Mouse (Mus musculus) midbrain, embryonic 10.5 days (tissue): ENCODE results near the gene Nup98. TPM values are rescaled to one million over a fixed set of nuclear protein-coding genes. Genes with fewer than 3 reads are reported as not detected.

Experiments
- DNase-seq: peaks from one replicate; pipeline ENCODE4 v3.0.0-alpha.2; 2017; ENCODE audit warnings: low spot score
- H3K27ac ChIP-seq: fragments of 300-500 bp; sonication (generic); replicated peaks from 2 replicates; pipeline ENCODE4 v1.5.1; 2016; ENCODE audit warnings: mild to moderate bottlenecking
- H3K27me3 ChIP-seq: fragments of 300-500 bp; sonication (generic); 2 replicates; pipeline ENCODE4 v1.6.1; 2016; ENCODE audit warnings: low read depth, mild to moderate bottlenecking; ENCODE audit not compliant: poor library complexity, severe bottlenecking
- H3K36me3 ChIP-seq: fragments of 300-500 bp; sonication (generic); 2 replicates; pipeline ENCODE4 v1.6.1; 2016; ENCODE audit warnings: mild to moderate bottlenecking, moderate library complexity
- H3K4me1 ChIP-seq: fragments of 300-500 bp; sonication (generic); 2 replicates; pipeline ENCODE4 v1.6.1; 2016
- H3K4me3 ChIP-seq: fragments of 300-500 bp; sonication (generic); 2 replicates; pipeline ENCODE4 v1.5.1; 2016; ENCODE audit warnings: mild to moderate bottlenecking, moderate library complexity
- H3K9me3 ChIP-seq: fragments of 300-500 bp; sonication (generic); replicated peaks from 2 replicates; pipeline ENCODE4 v1.6.1; 2016; ENCODE audit warnings: mild to moderate bottlenecking
- WGBS: fragments of 180-500 bp; shearing (Covaris S2); methylation state at CpG from one replicate; pipeline ENCODE4 v1.1.7; 2016; 5-methylcytosine and 5-hydroxymethylcytosine counted together
- polyA plus RNA-seq: library from polyadenylated mRNA; unstranded; fragments of >200 nt; fragmentation: Nextera tagmentation; extraction: Ambion mirVana; gene quantifications from 2 replicates; pipeline ENCODE4 v1.2.1, GENCODE M21; 2016

Gene Nup98
- polyA plus RNA-seq, 1 experiment from 2014 or later, result 43.9 TPM

- 92% methylated on average over 5 of the region's 5 CpGs for WGBS
- no peak for DNase-seq
- Histone ChIP-seq H3K4me3 (no peak overlapping the region), H3K27ac (no peak overlapping the region), H3K27me3 (no peaks in the 10 kb centered on the region), H3K36me3 (peaks cover 20% of the 10 kb centered on the region), H3K9me3 (peaks cover 3% of the 10 kb centered on the region; the same call in 1 of the 2 replicates), H3K4me1 (peaks cover 13% of the 10 kb centered on the region)
Observed at GRCm38 (mm10) chr7:102223883-102224738, 14.1 kb upstream of the Nup98 start.

- WGBS, result 2% methylated on average over 31 of the region's 31 CpGs
- H3K4me1 ChIP-seq, result peaks cover 13% of the 10 kb centered on the region
- H3K27me3 ChIP-seq, result no peaks in the 10 kb centered on the region
- no peaks in the 10 kb centered on the region for H3K9me3 ChIP-seq
- peaks cover 10% of the 10 kb centered on the region for H3K36me3 ChIP-seq
- peak; percentile 64 for DNase-seq
- H3K27ac ChIP-seq, result peak overlapping the region; percentile 82
- H3K4me3 ChIP-seq, result peak overlapping the region; percentile 75
Observed at GRCm38 (mm10) chr7:102222830-102223556, 13.0 kb upstream of the Nup98 start.

GRCm38 (mm10) chr7:102222336-102222735, 12.4 kb upstream of the Nup98 start:
- Histone ChIP-seq H3K9me3 (no peaks in the 10 kb centered on the region), H3K4me3 (peak overlapping the region; percentile 75), H3K36me3 (peaks cover 5% of the 10 kb centered on the region), H3K4me1 (peaks cover 13% of the 10 kb centered on the region), H3K27me3 (no peaks in the 10 kb centered on the region), H3K27ac (0 out of 2 replicates have a peak overlapping the region, but pooled peaks have one; percentile 82)
- DNase-seq, result peak; percentile 69
- WGBS, result under 1% methylated on average over 11 of the region's 13 CpGs

GRCm38 (mm10) chr7:102221899-102222298, 11.9 kb upstream of the Nup98 start:
- Histone ChIP-seq H3K4me1 (peaks cover 13% of the 10 kb centered on the region), H3K36me3 (0 out of 2 replicates have a peak, but pooled peaks cover 2% of the 10 kb centered on the region), H3K27me3 (no peaks in the 10 kb centered on the region), H3K9me3 (no peaks in the 10 kb centered on the region), H3K27ac (no peak overlapping the region), H3K4me3 (peak overlapping the region; percentile 75)
- no peak for DNase-seq
- WGBS, result 58% methylated on average over 1 of the region's 1 CpGs

- peak overlapping the region; percentile 78 for H3K4me3 ChIP-seq
- H3K4me1 ChIP-seq, result peaks cover 21% of the 10 kb centered on the region
- DNase-seq, result no peak
- H3K27ac ChIP-seq, result peak overlapping the region; percentile 96
- H3K27me3 ChIP-seq, result no peaks in the 10 kb centered on the region
- no peaks in the 10 kb centered on the region for H3K9me3 ChIP-seq
- no peaks in the 10 kb centered on the region for H3K36me3 ChIP-seq
- WGBS, result 69% methylated on average over 3 of the region's 3 CpGs
Observed at GRCm38 (mm10) chr7:102211071-102211470, 1.1 kb upstream of the Nup98 start.

- Histone ChIP-seq H3K27me3 (no peaks in the 10 kb centered on the region), H3K36me3 (peaks cover 10% of the 10 kb centered on the region), H3K9me3 (no peaks in the 10 kb centered on the region), H3K4me1 (peaks cover 17% of the 10 kb centered on the region), H3K4me3 (peak overlapping the region; percentile 78), H3K27ac (peak overlapping the region; percentile 96; the same call in 1 of the 2 replicates)
- 61% methylated on average over 4 of the region's 4 CpGs for WGBS
- DNase-seq, result no peak
Observed at GRCm38 (mm10) chr7:102208806-102209363, 1.1 kb downstream of the Nup98 start.

- DNase-seq, result no peak
- Histone ChIP-seq H3K4me1 (peaks cover 17% of the 10 kb centered on the region), H3K27ac (no peak overlapping the region), H3K9me3 (no peaks in the 10 kb centered on the region), H3K36me3 (peaks cover 20% of the 10 kb centered on the region), H3K27me3 (no peaks in the 10 kb centered on the region), H3K4me3 (no peak overlapping the region)
- 79% methylated on average over 1 of the region's 1 CpGs for WGBS
Observed at GRCm38 (mm10) chr7:102205646-102206045, 4.3 kb downstream of the Nup98 start.

- Histone ChIP-seq H3K36me3 (peaks cover 26% of the 10 kb centered on the region), H3K4me3 (no peak overlapping the region), H3K27me3 (no peaks in the 10 kb centered on the region), H3K4me1 (peaks cover 17% of the 10 kb centered on the region), H3K27ac (no peak overlapping the region), H3K9me3 (no peaks in the 10 kb centered on the region)
- DNase-seq, result no peak
- 82% methylated on average over 3 of the region's 3 CpGs for WGBS
Observed at GRCm38 (mm10) chr7:102204296-102204857, 5.6 kb downstream of the Nup98 start.

GRCm38 (mm10) chr7:102200996-102201785, 8.8 kb downstream of the Nup98 start:
- no peak for DNase-seq
- H3K4me1 ChIP-seq, result no peaks in the 10 kb centered on the region

GRCm38 (mm10) chr7:102200576-102200975, 9.4 kb downstream of the Nup98 start:
- no peak for DNase-seq
- Histone ChIP-seq H3K4me3 (no peak overlapping the region), H3K27me3 (no peaks in the 10 kb centered on the region), H3K4me1 (no peaks in the 10 kb centered on the region), H3K36me3 (peaks cover 28% of the 10 kb centered on the region), H3K27ac (no peak overlapping the region), H3K9me3 (no peaks in the 10 kb centered on the region)
- 85% methylated on average over 3 of the region's 3 CpGs for WGBS

More at GRCm38 (mm10) chr7:102200996-102201785, 8.8 kb downstream of the Nup98 start:
- H3K27ac ChIP-seq, result no peak overlapping the region
- no peaks in the 10 kb centered on the region for H3K9me3 ChIP-seq
- H3K27me3 ChIP-seq, result no peaks in the 10 kb centered on the region
- H3K36me3 ChIP-seq, result peaks cover 26% of the 10 kb centered on the region
- no peak overlapping the region for H3K4me3 ChIP-seq

GRCm38 (mm10) chr7:102192356-102192755, 17.6 kb downstream of the Nup98 start:
- Histone ChIP-seq H3K27ac (no peak overlapping the region), H3K36me3 (peaks cover 84% of the 10 kb centered on the region), H3K9me3 (no peaks in the 10 kb centered on the region), H3K4me3 (no peak overlapping the region), H3K27me3 (no peaks in the 10 kb centered on the region), H3K4me1 (no peaks in the 10 kb centered on the region)
- 90% methylated on average over 1 of the region's 1 CpGs for WGBS
- no peak for DNase-seq

- H3K9me3 ChIP-seq, result no peaks in the 10 kb centered on the region
- H3K4me3 ChIP-seq, result no peak overlapping the region
- peaks cover 97% of the 10 kb centered on the region for H3K36me3 ChIP-seq
- WGBS, result 91% methylated on average over 3 of the region's 3 CpGs
- H3K27me3 ChIP-seq, result no peaks in the 10 kb centered on the region
- H3K27ac ChIP-seq, result no peak overlapping the region
- no peaks in the 10 kb centered on the region for H3K4me1 ChIP-seq
- no peak for DNase-seq
Observed at GRCm38 (mm10) chr7:102183849-102184248, 26.1 kb downstream of the Nup98 start.
